Mouse (Mus musculus): ENCODE results near the gene Tubb5.

Gene Tubb5

DNA sequence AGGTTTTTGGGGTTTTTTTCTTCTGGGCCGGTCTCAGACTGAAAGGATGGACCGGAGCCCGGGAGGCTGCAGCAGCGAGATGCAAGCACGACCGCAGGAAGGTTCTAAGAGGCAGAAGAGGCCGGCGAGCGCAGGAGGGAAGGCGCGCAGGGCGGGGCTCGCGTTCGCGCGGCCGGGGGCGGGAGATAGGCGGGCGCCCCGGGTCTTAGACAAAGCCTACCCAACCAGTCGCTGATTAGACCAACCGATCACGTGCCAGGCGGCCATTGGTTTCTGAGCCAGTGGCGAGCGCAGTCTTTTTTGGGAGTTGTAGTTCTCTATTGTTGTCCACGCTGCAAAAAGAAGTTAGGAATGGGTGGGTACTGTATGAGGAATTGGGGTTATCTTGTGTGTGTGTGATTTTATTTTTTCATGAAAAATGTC lies at the start of gene Tubb5:
Tubb5 (minus strand) TSS at position 185 of the 423 bp plus-strand sequence.
- peak; percentile 97 to 98 for DNase-seq

DNA sequence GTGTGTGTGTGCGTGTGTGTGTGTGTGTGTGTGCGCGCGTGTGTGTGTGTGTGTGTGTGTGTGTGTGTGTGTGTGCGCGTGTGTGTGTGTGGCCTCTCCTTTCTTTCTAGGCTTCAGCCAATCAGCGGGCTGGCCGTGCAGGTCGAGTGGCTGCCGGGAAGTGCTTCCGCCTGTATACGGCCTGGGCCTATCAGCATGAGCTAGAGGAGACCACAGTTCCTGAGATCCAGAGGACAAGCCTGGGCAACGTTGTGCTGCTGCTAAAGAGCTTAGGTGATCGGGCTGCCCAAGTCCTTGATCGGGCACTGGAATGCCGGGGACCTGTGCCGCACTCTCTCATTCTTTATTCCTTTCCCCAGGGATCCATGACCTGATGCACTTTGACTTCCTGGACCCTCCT lies 49.6 kb upstream of the Tubb5 start:
- DNase-seq = no peak

DNA sequence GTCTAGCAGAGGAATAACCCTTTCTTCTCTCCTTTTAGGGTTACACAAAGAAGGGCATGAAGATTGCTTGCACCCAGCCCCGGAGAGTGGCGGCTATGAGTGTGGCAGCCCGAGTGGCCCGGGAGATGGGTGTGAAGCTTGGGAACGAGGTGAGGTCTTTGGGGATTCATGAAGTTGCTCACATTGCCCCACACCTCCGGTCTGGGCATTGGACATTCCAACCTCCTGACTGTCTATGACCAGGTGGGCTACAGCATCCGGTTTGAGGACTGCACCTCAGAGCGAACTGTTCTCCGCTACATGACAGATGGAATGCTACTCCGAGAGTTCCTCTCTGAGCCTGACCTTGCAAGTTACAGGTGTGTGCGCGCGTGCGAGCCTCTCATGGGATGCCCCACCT lies 45.7 kb upstream of the Tubb5 start:
- DNase-seq = no peak

DNA sequence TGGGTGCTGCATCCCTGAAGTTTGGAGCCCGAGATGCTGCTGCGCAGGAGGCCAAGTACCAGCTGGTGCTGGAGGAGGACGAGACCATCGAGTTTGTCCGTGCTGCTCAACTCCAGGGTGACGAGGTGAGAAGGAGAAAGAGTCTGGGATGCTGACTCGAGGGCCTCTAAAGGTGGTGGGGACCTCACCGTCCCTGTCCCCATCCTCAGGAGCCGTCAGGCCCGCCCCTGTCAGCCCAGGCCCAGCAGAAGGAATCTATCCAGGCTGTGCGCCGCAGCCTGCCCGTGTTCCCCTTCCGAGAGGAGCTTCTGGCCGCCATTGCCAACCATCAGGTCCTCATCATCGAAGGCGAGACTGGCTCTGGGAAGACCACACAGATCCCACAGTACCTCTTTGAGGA lies 44.8 kb upstream of the Tubb5 start:
- DNase-seq = no peak

DNA sequence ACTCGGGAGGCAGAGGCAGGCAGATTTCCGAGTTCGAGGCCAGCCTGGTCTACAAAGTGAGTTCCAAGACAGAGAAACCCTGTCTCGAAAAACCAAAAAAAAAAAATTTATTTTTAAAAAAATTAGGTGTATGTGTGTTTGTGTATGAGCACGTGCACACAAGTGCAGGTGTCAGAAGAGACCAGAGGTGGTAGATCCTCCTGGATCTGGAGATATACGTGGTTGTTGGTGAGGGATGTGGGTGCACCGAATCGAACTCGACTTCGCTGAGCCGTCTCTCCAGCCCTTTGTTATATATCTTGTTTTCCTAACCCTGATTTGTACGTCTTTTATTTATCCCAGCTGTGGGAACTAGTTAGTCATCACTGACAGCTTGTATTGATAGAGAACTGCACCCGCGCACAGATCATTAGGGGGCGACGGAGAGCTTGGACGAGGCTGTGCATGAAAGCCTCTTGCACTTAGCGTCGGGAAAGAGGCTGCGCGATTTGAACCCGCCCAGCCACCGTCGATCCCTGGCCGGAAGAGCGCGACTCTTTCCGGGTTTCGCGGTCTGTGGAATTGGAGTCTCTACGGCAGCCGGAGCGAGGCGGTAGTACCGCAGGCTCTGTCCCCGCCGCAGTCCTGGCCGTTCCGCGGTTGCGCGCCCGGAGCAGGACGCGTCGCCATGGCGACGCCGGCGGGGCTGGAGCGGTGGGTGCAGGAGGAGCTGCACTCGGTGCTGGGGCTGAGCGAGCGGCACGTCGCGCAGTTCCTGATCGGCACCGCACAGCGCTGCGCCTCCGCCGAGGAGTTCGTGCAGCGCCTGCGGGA lies 41.3 kb upstream of the Tubb5 start, which contains the start of gene Dhx16:
Dhx16 (plus strand) TSS at position 575 of the 813 bp plus-strand sequence.
- peak; percentile 97 to 98 for DNase-seq

DNA sequence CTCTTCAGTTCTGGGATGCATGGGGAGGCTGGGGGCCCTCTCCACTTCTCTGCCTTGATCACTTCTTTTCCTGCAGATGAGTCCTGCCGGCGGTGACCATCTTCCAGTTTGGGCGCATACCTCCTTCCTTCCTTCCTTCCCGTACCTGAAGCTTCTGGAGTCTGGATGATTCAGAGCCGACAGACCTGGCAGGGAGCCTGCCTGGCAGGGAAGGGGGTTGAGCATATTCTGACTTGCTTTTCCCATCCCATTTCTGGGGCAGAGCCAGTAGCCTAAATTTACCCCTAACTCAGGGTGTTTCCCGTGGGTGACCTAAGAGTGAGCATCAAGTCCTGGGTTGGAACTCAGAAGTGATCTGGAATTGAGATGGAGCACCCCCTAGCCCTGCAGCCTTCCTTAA lies 36.6 kb upstream of the Tubb5 start:
- DNase-seq = no peak

DNA sequence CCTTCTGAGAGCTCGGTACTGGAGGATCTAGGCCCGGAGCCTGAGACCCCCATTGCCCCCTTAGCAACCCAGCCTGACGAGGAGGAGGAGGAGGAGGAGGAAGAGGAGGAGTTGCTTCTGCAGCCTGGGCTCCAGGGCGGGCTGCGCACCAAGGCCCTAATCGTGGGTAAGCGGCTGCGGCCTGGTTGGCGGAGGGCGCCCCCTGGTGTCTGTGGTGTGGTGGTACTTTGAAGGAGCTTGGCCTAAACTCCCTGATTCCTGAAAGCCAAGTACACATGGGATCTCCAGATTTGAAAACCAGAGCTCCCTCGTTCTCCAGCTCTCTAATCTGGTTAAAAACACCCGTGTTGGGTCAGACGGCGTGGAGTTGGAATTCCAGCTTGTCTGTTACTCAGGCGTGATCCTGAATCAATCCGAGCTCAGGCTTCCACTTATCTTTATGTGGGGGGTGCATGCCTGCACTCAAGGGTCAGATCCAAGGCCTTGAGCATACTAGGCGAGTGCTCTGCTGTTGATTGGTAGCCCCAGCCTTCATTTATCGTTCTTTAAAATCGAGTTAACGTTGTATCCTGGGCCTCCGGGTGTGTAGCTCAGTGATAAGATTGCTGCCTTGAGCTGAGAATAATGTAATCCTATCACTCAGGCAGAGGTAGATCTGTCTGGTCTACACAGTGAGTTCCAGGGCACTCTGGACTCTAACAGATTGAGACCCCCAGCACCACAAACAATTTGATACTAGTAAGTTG lies 35.8 kb upstream of the Tubb5 start:
- DNase-seq = peak; percentile 88 to 93

DNA sequence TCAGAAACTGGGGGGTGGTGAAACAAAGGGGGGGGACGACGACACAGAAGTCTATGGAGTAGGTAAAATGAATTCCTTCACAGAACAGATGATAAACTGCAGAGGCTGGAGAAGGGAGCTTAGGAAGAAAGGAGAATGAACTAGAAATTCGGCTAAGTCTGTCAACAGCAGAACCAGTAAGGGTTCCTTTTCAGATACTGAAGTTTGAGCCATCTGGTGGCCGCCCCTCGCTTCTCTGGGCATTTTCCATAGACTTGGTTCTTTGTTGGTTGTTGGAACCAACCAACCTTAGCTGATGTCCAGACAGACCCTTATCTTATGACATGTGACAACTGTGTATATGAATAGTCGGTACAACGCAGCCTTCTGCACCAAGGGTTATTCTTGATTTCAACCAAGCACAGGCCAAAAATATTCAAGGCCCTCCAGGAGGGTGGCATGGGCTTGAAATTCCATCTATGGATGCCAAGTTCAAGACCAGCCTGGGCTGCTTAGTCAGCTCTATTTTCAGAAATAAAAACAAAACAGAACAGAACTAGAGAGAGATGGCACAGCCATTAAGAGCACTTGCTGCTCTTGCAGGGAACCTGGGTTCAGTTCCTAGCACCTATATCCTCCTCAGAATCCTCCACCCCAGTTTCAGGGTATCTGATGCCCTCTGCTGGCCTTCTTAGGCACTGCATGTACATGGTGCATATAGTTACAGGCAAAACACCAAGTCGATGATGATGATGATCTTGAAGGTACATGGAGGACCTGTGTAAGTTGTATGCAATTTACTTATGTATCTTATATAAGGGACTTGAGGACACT lies 33.0 kb upstream of the Tubb5 start:
- no peak for DNase-seq

DNA sequence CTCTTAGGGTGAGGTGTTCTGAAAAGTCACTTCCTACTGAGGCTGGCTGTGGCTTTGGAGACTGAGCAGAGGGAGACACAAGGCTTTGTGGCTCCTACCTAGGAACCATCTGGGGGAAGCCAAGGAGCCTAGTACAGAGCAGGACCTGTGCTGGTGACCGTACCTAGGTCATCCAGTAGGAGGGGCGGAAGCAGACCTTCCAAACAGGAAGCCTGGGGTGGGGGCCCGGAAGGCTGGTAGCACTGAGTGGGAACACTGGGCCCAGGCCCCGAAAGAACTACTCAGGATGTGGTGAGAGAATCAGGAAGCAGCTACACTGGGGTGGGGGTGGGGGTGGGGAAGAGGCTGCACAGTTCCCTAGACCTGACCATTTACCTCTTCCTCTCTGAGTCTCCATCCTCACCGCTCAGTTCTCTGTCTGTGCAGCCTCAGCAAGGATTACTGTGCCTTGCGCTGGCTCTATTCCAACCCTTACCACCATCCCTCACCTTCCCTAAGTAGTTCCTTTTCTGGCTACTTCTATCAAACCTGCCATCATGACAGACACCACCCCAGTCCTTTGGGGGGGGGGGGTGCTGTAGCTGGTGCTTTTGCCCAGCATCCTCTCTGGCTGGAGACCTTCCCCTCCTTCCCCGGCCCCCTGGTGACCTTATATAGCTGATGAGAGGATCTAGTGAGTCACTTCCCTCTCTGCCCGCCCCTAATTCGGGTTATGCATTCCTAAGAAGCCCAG lies 32.2 kb upstream of the Tubb5 start:
- DNase-seq = no peak

DNA sequence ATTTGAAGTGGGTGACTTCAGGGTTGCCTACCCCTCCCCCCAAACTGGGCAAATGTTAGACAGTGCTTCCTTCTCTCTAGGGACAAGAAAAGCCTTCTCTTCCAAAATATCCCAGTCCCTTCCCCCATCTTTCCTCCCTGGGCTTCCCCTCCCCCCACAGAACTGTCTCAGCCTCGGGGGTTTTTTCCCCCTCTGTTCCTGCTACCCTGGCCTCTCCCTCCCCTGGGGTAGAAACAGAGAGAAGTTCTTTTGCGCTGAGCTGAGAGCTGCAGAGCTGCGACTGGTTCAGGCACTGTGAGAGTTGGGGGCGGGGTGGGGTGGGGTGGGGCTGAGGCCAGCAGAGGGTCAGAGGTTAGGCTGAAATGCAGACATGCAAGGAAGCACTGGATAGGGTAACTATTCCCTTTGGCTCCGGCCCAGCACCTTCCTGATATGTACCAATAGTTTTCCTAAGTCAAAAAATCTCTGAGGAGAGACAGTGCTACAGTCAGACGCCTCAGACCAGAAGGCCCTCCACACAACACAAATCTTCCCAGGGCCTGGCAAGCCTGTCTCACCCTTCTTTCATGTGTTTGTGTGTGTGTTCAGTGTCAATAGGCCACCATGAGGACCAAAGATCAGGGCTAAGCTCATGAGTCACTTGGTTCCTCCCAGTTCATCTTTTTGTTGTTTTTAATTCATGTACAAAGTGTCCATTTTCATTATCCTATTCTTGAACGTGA lies 31.4 kb upstream of the Tubb5 start:
- DNase-seq = no peak

DNA sequence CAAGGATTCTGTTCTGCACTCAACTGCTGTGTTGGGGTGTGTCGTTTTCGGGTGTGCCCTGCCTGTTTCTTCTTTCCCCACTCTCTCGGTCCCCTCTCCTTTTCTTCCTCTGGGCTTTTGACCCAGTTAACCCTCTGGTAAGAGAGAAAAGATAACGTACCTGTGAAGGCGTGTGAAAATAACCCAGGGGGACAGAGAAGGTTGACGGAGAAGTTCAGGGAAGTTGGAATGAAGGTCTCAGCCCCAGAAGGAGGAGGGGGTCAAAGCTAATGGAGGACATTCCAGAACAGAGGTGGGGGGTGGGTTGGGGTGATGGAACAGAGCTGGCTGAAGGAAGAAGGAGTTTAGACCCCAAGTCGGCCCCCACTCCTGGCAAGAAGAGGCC lies 30.8 kb upstream of the Tubb5 start:
- no peak for DNase-seq

DNA sequence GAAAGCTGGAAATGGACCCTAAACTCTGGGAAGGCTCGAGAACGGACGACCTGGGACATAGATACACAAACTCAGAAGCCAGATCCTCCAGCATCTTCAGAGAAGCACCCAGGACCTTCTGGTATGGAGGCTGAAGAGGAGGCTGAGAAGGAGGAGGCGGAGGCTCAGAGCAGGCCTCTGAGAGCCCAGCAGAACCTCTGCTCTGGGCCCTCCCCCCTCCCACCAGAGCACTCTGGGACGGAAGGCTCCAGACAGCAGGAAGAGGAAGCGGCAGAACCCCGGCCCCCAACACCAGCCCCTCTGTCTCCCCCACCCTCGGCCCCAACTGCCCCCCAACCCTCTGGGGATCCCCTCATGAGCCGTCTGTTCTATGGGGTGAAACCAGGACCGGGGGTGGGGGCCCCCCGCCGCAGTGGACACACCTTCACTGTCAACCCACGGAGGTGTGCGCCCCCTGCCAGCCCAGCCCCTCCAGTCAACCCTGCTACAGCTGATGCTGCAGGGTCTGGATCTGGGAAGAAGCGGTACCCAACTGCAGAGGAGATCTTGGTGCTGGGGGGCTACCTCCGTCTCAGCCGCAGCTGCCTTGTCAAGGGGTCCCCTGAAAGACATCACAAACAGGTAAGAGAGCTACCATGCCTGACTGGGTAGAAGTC lies 30.2 kb upstream of the Tubb5 start:
- DNase-seq = no peak

DNA sequence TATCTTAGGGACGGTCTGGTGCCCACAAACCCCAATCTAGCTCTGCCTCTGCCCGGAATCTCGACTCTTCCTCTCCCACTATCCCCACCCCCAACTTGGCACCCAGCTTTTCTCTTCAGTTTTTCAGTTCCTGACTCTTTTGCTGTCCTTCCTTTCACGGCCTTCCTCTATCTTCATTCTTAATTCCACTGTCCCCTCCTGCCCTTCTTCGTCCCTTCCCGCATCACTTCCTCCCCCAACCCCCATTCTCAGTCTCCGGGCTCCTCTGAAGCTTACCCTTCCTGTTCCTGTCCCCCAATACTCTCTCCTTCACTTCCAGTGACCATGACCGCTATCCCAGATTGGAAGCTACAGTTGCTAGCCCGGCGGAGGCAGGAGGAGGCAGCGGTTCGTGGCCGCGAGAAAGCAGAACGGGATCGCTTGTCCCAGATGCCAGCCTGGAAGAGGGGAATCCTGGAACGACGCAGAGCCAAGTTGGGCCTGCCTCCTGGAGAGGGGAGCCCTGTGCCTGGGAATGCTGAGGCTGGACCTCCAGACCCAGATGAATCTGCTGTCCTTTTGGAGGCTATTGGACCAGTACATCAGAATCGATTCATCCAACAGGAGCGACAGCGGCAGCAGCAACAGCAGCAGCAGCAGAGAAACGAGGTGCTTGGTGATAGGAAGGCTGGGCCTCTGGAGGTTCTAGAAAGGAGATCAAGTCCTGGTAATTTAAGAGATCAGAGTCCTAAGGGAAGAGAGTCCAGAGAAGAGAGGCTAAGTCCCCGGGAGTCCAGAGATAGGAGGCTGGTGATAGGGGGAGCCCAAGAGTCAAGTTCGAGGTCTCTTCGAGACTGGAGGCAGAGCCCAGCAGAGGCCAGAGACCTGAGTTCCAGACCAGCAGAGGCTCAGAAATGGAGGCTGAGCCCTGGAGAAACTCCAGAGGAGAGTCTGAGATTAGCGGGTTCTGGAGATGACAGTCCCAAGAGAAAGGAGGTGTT lies 29.1 kb upstream of the Tubb5 start:
- peak; percentile 40 to 47 for DNase-seq

DNA sequence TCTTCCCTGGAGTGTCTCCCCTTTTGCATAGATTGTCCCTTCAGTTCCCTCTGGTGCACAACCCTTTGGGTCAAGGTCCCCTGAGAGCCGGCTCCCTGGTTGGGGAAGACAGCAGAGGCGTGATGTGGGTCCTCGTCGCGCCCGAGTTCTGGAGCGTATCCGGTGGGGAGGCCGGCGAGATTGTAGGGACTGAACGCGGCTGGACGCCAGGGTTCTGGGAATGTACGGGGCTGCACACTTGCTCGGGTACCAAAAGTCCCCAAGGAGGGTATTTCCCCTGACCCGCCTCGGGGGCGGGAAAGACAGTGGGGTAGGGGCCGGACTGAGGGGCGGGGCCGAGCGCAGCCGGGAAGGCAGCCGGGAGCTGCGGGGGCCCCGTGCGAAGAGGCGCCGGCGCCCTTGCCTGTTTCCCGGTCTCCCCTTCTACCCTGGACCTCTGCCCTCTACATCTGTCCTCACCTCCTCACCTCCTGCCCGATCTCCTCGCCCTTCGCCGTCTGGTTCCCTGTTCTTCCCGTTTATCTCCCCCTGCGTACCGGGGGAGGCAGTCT lies 28.2 kb upstream of the Tubb5 start:
- peak in 1 of 2 experiments; percentile 54 for DNase-seq

DNA sequence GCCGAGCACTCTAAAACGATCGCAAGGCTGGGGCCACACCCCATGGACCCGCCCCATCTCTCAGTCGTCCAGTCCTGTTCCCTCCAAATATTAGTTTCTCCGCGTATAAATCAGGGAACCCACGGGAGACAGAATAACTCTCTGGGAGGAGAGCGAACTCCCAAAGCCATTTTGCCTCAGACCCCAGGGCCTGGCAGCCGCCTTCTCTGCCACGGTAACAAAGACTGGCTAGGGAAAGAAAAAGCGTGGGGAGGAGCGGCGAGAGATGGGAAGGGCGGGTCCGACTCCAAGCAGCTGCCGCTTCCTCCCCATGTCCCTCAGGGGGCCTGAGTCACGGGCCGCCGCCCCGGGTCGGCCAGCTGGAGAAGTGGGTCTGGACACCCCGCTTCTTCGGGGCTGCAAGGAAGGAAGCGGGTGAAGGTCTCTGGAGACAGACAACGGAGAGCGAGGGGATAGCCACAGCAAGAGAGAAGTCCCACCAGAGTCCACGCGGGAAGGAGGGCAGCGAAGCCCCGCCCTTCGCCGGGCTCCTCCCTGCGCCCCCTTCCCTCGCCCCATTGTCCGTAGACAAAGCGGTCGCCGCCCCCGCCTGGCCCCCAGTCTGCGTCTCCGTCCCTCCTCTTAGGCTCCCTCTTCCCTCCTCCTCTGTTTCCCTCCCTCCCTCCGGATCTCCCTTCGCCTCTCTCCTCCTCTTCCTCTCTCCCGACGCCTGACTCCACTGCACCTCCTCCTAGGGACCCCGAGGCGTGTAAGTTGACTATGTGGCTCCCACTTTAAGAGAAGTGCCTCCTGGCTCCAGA lies 27.6 kb upstream of the Tubb5 start, which contains the start of gene Ppp1r18:
Ppp1r18 (plus strand) TSS at position 113 of the 800 bp plus-strand sequence.
- DNase-seq = peak; percentile 42 to 44

DNA sequence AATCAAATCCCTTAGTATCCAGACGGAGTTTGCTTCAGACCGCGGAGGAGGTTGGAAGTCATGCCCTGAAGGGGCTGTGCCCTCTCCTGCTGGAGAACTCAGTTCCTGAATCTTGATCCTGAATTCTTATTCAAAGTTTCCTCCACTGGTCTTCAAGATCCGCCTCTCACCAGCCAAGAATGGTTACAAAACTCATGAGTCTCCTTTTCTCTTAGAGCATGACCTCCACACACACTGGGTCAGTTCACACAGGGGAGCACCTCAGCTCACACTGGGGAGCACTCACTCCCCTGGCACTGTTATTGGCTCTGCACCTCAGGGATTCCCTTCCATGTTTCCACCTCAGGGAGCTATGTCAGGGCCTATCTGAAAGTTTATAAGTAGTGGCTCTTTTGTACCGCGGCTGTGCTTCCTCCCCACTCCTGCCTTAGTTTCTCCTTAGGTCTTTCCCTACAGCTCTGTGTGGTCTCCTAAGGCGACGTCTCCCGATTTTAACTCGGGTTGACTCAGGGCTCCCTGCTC lies 26.8 kb upstream of the Tubb5 start:
- no peak for DNase-seq

DNA sequence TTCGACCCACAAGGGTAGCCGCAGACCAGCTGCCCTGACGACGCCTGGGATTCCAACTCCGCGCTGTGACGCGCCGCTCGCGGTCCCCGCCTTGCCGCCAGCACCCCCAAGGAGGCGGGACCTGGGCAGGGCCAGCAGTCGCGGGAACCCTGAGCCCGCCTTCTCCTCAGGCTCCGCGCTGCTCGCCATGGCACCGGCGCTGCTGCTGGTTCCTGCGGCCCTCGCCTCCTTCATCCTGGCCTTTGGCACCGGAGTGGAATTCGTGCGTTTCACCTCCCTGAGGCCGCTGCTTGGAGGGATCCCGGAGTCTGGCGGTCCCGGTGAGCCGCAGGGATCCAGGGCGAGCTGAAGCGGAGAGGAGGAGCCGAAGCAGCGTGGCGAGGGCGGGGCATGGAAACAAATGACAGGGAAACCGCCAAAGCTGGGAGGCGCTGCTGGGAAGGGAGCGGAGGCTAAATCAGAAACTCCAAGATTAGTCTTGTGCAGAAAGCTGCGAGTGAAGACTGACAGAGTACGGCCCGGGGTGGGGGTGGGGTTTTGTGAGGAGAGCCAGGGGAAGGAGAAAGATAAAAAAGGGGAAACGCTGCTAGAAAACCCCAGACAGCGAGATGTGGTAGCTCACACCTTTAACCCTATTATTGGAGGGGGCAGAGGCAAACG lies 23.2 kb upstream of the Tubb5 start, which contains the start of gene Nrm:
Nrm (plus strand) TSS at position 121 of the 660 bp plus-strand sequence.
- DNase-seq = peak; percentile 91 to 94

DNA sequence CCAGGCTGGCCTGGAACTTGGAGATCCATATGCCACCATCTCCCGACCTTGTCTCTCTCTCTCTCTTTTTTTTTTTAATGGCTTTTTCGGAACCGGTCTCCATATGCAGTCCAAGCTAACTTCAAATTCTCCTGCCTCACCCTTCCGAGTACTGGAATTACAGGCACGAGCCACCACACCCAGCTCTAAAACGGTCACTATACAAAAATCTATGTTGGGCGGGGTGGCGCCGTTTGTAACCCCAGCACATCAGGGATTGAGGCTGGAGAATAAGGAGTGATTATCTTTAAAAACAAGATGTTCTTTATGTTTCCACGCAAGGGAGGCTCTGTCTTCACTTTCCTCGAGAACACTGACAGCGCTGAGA lies 22.7 kb upstream of the Tubb5 start:
- DNase-seq = no peak
